Mouse (Mus musculus) left cerebral cortex, adult 8-10 months (tissue): ENCODE data around the gene Rnase1. TPM values are rescaled to one million over a fixed set of nuclear protein-coding genes. Genes with fewer than 3 reads are reported as not detected.

Experiments
- total RNA-seq, 4 experiments: library from RNA; stranded (reverse); gene quantifications; 2 replicates each; pipeline ENCODE4 v1.2.4; 2022

Rnase1 gene
- total RNA-seq, 4 experiments from 2014 or later: 0.67 to 2.4 (median 0.85) TPM

Other genes starting within 250 kb of the Rnase1 start
- 1 to 10 TPM; 5.5 to 8.3 (median 6.6) TPM for gene Klhl33, start 249.3 kb downstream of the Rnase1 start, total RNA-seq
- 10 to 100 TPM; 30.1 to 36.2 (median 33.2) TPM for gene Osgep, start 221.9 kb downstream of the Rnase1 start, total RNA-seq
- 10 to 100 TPM; 55.5 to 64.8 (median 60.2) TPM for gene Apex1, start 221.8 kb downstream of the Rnase1 start, total RNA-seq
- 100 to 1,000 TPM in 3 of 4 experiments, 10 to 100 TPM in 1; 92.6 to 121 (median 109) TPM for gene Pip4p1, start 215.9 kb downstream of the Rnase1 start, total RNA-seq
- gene Pnp, start 215.7 kb downstream of the Rnase1 start, total RNA-seq: 10 to 100 TPM; 10.4 to 17.7 (median 16.6) TPM
- gene Gm49342, start 202.3 kb downstream of the Rnase1 start, total RNA-seq: 10 to 100 TPM in 1 of 4 experiments, 1 to 10 TPM in 3; 6.5 to 18.1 (median 8.9) TPM
- 1 to 10 TPM; 1.2 to 2.0 (median 1.4) TPM for gene Pnp2, start 190.8 kb downstream of the Rnase1 start, total RNA-seq
- under 1 TPM in 1 of 4 experiments, not detected in 3; 0.23 TPM for gene Rnase10, start 139.0 kb downstream of the Rnase1 start, total RNA-seq
- gene Rnase9, start 104.9 kb downstream of the Rnase1 start, total RNA-seq: not detected
- gene Rnase11, start 96.6 kb downstream of the Rnase1 start, total RNA-seq: not detected
- not detected for gene Rnase12, start 89.1 kb downstream of the Rnase1 start, total RNA-seq
- gene Olfr750, start 72.3 kb downstream of the Rnase1 start, total RNA-seq: not detected
- 10 to 100 TPM; 15.6 to 31.6 (median 22.1) TPM for gene Rnase4, start 55.7 kb downstream of the Rnase1 start, total RNA-seq
- 1 to 10 TPM; 4.6 to 9.5 (median 5.3) TPM for gene Ang, start 55.6 kb downstream of the Rnase1 start, total RNA-seq
- gene Eddm3b, start 32.4 kb downstream of the Rnase1 start, total RNA-seq: not detected
- under 1 TPM in 2 of 4 experiments, not detected in 2; 0.24 to 0.32 TPM for gene Rnase6, start 22.9 kb downstream of the Rnase1 start, total RNA-seq
- gene Rnase2b, start 15.5 kb upstream of the Rnase1 start, total RNA-seq: not detected
- 1 to 10 TPM in 1 of 4 experiments, not detected in 3; 1.3 TPM for gene Ang2, start 52.4 kb upstream of the Rnase1 start, total RNA-seq
- gene Ear14, start 56.6 kb upstream of the Rnase1 start, total RNA-seq: not detected
- gene Rnase2a, start 109.3 kb upstream of the Rnase1 start, total RNA-seq: not detected
- gene Gm7247, start 215.0 kb upstream of the Rnase1 start, total RNA-seq: not detected